Mouse (Mus musculus) limb, embryonic 10.5 days (tissue): ENCODE measurements at regions not wholly inside any gene's neighbourhood (a gene's known extent, or its start where the extent isn't known, plus 50 kb on each side); places are given as distances from the start of the nearest gene placed in this dataset.

Source experiments
- DNase-seq: peaks from one replicate; pipeline ENCODE4 v3.0.0-alpha.2; 2017; ENCODE audit warnings: low spot score
- H3K27ac ChIP-seq: fragments of 300-500 bp; sonication (generic); 2 replicates; pipeline ENCODE4 v1.5.1; 2016; ENCODE audit warnings: mild to moderate bottlenecking
- H3K27me3 ChIP-seq: fragments of 300-500 bp; sonication (generic); 2 replicates; pipeline ENCODE4 v1.6.1; 2016; ENCODE audit warnings: low read depth, mild to moderate bottlenecking; ENCODE audit not compliant: poor library complexity, severe bottlenecking
- H3K36me3 ChIP-seq: fragments of 300-500 bp; sonication (generic); 2 replicates; pipeline ENCODE4 v1.6.1; 2016; ENCODE audit warnings: mild to moderate bottlenecking, moderate library complexity
- H3K4me1 ChIP-seq: fragments of 300-500 bp; sonication (generic); 2 replicates; pipeline ENCODE4 v1.6.1; 2016
- H3K4me3 ChIP-seq: fragments of 300-500 bp; sonication (generic); 2 replicates; pipeline ENCODE4 v1.5.1; 2016; ENCODE audit warnings: mild to moderate bottlenecking, moderate library complexity
- H3K9me3 ChIP-seq: fragments of 300-500 bp; sonication (generic); replicated peaks from 2 replicates; pipeline ENCODE4 v1.6.1; 2016; ENCODE audit warnings: mild to moderate bottlenecking
- WGBS: fragments of 180-500 bp; shearing (Covaris S2); methylation state at CpG from one replicate; pipeline ENCODE4 v1.1.7; 2016; 5-methylcytosine and 5-hydroxymethylcytosine counted together

- no peak overlapping the region for H3K4me3 ChIP-seq
- no peak for DNase-seq
- H3K9me3 ChIP-seq: no peaks in the 10 kb centered on the region
- H3K4me1 ChIP-seq: no peaks in the 10 kb centered on the region
- H3K36me3 ChIP-seq: no peaks in the 10 kb centered on the region
- no peak overlapping the region for H3K27ac ChIP-seq
- 71% methylated on average over 2 of the region's 2 CpGs for WGBS
- H3K27me3 ChIP-seq: no peaks in the 10 kb centered on the region
Measured at GRCm38 (mm10) chr7:75999324-75999907, 151.3 kb downstream of the Klhl25 start.

GRCm38 (mm10) chr7:76001012-76001411 lies 152.9 kb downstream of the Klhl25 start:
- no peak for DNase-seq
- no peaks in the 10 kb centered on the region for H3K9me3 ChIP-seq
- H3K27me3 ChIP-seq: no peaks in the 10 kb centered on the region
- no peaks in the 10 kb centered on the region for H3K36me3 ChIP-seq
- no peak overlapping the region for H3K27ac ChIP-seq
- no peaks in the 10 kb centered on the region for H3K4me1 ChIP-seq
- WGBS: 91% methylated on average over 1 of the region's 1 CpGs
- H3K4me3 ChIP-seq: no peak overlapping the region

GRCm38 (mm10) chr7:76008226-76008625 lies 160.1 kb downstream of the Klhl25 start:
- DNase-seq: no peak
- Histone ChIP-seq H3K9me3 (no peaks in the 10 kb centered on the region), H3K4me3 (no peak overlapping the region), H3K27me3 (no peaks in the 10 kb centered on the region), H3K4me1 (no peaks in the 10 kb centered on the region), H3K27ac (no peak overlapping the region), H3K36me3 (no peaks in the 10 kb centered on the region)
- WGBS: 72% methylated on average over 6 of the region's 6 CpGs

- 79% methylated on average over 3 of the region's 3 CpGs for WGBS
- Histone ChIP-seq H3K4me3 (no peak overlapping the region), H3K36me3 (no peaks in the 10 kb centered on the region), H3K27ac (no peak overlapping the region), H3K4me1 (no peaks in the 10 kb centered on the region), H3K27me3 (no peaks in the 10 kb centered on the region), H3K9me3 (no peaks in the 10 kb centered on the region)
- DNase-seq: no peak
Measured at GRCm38 (mm10) chr7:76047743-76048142, 181.9 kb upstream of the Agbl1 start.

GRCm38 (mm10) chr7:76049342-76049741 lies 180.3 kb upstream of the Agbl1 start:
- WGBS: 84% methylated on average over 2 of the region's 2 CpGs
- DNase-seq: no peak
- Histone ChIP-seq H3K36me3 (no peaks in the 10 kb centered on the region), H3K4me1 (no peaks in the 10 kb centered on the region), H3K27ac (no peak overlapping the region), H3K4me3 (no peak overlapping the region), H3K27me3 (no peaks in the 10 kb centered on the region), H3K9me3 (no peaks in the 10 kb centered on the region)

- 88% methylated on average over 3 of the region's 3 CpGs for WGBS
- Histone ChIP-seq H3K9me3 (no peaks in the 10 kb centered on the region), H3K4me1 (no peaks in the 10 kb centered on the region), H3K4me3 (no peak overlapping the region), H3K27ac (no peak overlapping the region), H3K27me3 (no peaks in the 10 kb centered on the region), H3K36me3 (no peaks in the 10 kb centered on the region)
- DNase-seq: no peak
Measured at GRCm38 (mm10) chr7:76053843-76054242, 175.8 kb upstream of the Agbl1 start.

GRCm38 (mm10) chr7:76099149-76099548 lies 130.5 kb upstream of the Agbl1 start:
- no peak overlapping the region for H3K4me3 ChIP-seq
- no peak overlapping the region for H3K27ac ChIP-seq
- 66% methylated on average over 1 of the region's 1 CpGs for WGBS
- no peaks in the 10 kb centered on the region for H3K4me1 ChIP-seq
- DNase-seq: no peak
- H3K9me3 ChIP-seq: no peaks in the 10 kb centered on the region
- H3K27me3 ChIP-seq: no peaks in the 10 kb centered on the region
- no peaks in the 10 kb centered on the region for H3K36me3 ChIP-seq

GRCm38 (mm10) chr7:76121242-76121844 lies 108.3 kb upstream of the Agbl1 start:
- Histone ChIP-seq H3K4me1 (no peaks in the 10 kb centered on the region), H3K27ac (no peak overlapping the region), H3K27me3 (no peaks in the 10 kb centered on the region), H3K4me3 (no peak overlapping the region), H3K9me3 (no peaks in the 10 kb centered on the region), H3K36me3 (no peaks in the 10 kb centered on the region)
- DNase-seq: no peak
- 91% methylated on average over 8 of the region's 8 CpGs for WGBS

- no peak overlapping the region for H3K4me3 ChIP-seq
- no peaks in the 10 kb centered on the region for H3K9me3 ChIP-seq
- H3K27me3 ChIP-seq: no peaks in the 10 kb centered on the region
- 78% methylated on average over 2 of the region's 2 CpGs for WGBS
- no peaks in the 10 kb centered on the region for H3K36me3 ChIP-seq
- DNase-seq: no peak
- no peak overlapping the region for H3K27ac ChIP-seq
- H3K4me1 ChIP-seq: no peaks in the 10 kb centered on the region
Measured at GRCm38 (mm10) chr7:76127641-76128111, 102.0 kb upstream of the Agbl1 start.

- WGBS: 79% methylated on average over 4 of the region's 4 CpGs
- Histone ChIP-seq H3K4me3 (no peak overlapping the region), H3K4me1 (no peaks in the 10 kb centered on the region), H3K9me3 (no peaks in the 10 kb centered on the region), H3K36me3 (no peaks in the 10 kb centered on the region), H3K27me3 (no peaks in the 10 kb centered on the region), H3K27ac (no peak overlapping the region)
- no peak for DNase-seq
Measured at GRCm38 (mm10) chr7:76142455-76142854, 87.2 kb upstream of the Agbl1 start.

- no peak for DNase-seq
- Histone ChIP-seq H3K36me3 (no peaks in the 10 kb centered on the region), H3K27ac (no peak overlapping the region), H3K4me1 (no peaks in the 10 kb centered on the region), H3K4me3 (no peak overlapping the region), H3K27me3 (no peaks in the 10 kb centered on the region), H3K9me3 (no peaks in the 10 kb centered on the region)
Measured at GRCm38 (mm10) chr7:76146385-76146784, 83.3 kb upstream of the Agbl1 start.

GRCm38 (mm10) chr7:76156869-76157268 lies 72.8 kb upstream of the Agbl1 start:
- no peaks in the 10 kb centered on the region for H3K9me3 ChIP-seq
- H3K27ac ChIP-seq: no peak overlapping the region
- no peaks in the 10 kb centered on the region for H3K4me1 ChIP-seq
- DNase-seq: no peak
- WGBS: 50% methylated on average over 8 of the region's 8 CpGs
- no peaks in the 10 kb centered on the region for H3K27me3 ChIP-seq
- no peaks in the 10 kb centered on the region for H3K36me3 ChIP-seq
- H3K4me3 ChIP-seq: no peak overlapping the region

GRCm38 (mm10) chr7:76164191-76164590 lies 65.5 kb upstream of the Agbl1 start:
- H3K36me3 ChIP-seq: no peaks in the 10 kb centered on the region
- H3K9me3 ChIP-seq: no peaks in the 10 kb centered on the region
- no peak overlapping the region for H3K4me3 ChIP-seq
- H3K27me3 ChIP-seq: no peaks in the 10 kb centered on the region
- no peak for DNase-seq
- 91% methylated on average over 1 of the region's 1 CpGs for WGBS
- H3K4me1 ChIP-seq: peaks cover 13% of the 10 kb centered on the region
- H3K27ac ChIP-seq: no peak overlapping the region
